Mouse (Mus musculus): ENCODE data around the gene Flt3l.
A peak's percentile ranks its signal among the peaks of the same experiment; 100 is the strongest.
"Not testable (repeated sequence)": the region's sequence is repeated elsewhere in the genome, so short reads cannot be mapped to it uniquely, and the experiment has no call there.

The Flt3l gene

DNA sequence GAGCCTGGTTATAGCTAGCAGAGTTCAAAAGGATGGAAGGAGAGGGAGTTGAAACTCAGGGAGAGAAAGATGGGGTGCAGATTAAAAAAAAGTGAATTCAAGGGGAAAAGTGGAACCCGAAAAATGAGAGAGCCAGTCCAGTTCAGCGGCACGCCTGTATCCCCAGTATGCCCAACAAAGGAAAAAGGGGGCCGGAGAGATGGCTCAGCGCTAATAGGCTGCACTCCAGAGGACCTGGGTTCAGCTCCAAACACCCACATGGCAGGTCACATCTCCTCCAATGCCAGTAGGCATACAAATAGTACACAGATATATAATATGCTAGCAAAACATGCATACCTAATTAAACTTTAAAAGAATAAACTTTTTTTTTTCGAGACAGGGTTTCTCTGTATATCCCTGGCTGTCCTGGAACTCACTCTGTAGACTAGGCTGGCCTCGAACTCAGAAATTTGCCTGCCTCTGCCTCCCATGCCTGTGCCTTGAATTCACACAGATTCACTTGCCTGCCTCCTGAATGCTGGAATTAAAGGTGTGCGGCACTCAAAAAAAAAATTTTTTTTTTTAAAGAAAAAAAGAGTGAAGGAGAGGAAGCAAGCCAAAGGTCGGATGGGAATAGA lies 26.9 kb upstream of the Flt3l start:
- DNase-seq, result no peak

DNA sequence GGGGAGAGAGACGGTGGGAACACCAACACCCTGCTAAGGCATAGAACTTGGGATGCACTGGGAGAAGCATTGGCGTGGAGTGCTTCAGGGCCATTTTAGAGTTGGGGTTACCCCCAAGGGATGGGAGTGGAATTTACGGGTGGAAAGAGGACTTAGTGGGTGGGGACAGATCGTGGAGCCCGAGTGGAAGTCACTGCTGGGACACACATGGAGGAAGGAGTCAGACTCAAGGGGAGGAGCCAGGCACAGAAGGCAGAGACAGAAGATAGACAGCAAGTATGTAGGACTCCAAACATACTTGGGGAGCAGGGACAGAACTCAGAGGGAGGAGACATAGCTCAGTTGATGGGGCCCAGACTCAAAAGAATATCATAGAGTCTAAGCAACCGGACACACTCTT lies 26.3 kb upstream of the Flt3l start:
- no peak for DNase-seq

DNA sequence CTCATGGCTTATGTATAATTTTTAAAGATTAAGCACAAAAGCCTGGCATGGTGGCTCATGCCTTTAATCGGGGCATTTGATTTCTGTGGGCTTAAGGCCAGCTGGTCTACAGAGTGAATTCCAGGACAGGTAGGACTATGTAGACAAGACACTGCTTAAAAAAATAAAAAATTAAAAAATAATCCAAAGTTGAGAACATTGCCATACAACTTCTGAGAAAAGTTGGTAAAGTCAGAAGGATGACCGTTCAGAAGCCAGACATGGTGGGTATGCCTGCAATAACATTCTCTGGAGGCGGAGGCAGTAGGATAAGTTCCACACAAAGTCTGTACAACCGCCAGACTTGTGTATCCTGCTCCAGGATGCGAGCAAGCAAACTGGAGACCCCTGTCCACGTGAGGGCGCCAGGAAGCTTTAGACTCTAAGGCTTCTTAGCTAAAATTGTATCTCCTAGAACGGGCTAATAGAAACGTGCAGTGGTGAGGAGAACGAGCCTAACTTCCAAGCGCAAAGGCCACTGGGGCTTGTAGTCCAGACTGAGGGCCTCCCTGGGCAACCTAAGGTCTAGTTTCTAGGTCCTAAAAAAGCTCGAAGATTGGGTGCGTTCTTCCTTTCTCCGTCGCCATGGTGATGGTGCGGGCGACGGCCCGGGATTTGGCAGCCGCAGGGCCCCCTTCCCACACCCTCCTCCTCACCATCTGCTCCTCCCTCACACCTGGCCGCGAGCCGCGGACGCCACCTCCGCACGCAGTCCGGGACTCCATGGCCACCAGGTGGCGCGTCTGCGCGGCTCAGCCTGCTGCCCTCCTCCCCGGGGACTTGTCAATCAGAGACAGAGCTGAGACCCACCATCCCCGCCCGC lies 25.6 kb upstream of the Flt3l start:
- DNase-seq, result peak; percentile 90 to 92

- no peak for DNase-seq
Measured at GRCm38 (mm10) chr7:45160866-45161265, 24.6 kb upstream of the Flt3l start.

- DNase-seq, result no peak
Measured at GRCm38 (mm10) chr7:45160316-45160800, 24.1 kb upstream of the Flt3l start.

DNA sequence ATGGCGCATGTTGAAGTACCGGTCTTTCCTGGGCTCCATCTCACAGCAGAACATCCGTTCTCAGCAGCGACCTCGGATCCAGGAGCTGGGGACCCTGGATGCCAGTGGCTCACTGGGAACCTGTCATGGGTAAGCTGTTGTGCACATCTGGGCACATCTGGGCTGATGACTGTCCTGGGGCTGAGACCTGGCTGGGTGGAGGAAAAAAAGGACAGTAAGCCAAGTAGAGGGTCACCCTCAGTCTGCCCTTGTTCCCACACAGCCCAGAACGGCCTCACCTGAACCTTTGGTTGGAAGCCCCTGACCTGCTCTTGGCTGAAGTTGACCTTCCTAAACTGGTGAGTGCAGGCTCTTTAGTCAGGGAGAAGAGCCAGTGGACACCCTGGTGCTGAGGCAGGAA lies 22.8 kb upstream of the Flt3l start:
- no peak for DNase-seq

DNA sequence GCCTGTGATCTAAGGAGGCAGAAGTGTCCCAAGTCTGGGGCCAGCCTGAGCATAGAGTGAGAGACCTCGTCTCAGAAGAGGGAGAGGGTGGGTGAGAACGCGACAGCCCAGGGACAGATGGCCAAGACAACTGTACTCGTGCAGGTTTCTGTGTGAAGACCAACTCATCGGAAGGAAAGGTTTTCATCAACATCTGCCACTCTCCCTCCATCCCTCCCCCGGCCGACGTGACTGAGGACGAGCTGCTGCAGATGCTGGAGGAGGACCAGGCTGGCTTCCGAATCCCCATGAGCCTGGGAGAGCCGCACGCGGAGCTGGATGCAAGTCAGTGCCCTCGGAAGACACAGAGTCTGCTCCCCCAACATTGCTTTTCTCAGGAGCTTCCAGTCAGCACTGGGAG lies 21.2 kb upstream of the Flt3l start:
- DNase-seq, result no peak

- no peak for DNase-seq
Measured at GRCm38 (mm10) chr7:45156206-45156605, 20.0 kb upstream of the Flt3l start.

GRCm38 (mm10) chr7:45155590-45155989 lies 19.4 kb upstream of the Flt3l start:
- DNase-seq, result no peak

GRCm38 (mm10) chr7:45154993-45155514 lies 18.8 kb upstream of the Flt3l start:
- DNase-seq, result peak; percentile 36 to 64

DNA sequence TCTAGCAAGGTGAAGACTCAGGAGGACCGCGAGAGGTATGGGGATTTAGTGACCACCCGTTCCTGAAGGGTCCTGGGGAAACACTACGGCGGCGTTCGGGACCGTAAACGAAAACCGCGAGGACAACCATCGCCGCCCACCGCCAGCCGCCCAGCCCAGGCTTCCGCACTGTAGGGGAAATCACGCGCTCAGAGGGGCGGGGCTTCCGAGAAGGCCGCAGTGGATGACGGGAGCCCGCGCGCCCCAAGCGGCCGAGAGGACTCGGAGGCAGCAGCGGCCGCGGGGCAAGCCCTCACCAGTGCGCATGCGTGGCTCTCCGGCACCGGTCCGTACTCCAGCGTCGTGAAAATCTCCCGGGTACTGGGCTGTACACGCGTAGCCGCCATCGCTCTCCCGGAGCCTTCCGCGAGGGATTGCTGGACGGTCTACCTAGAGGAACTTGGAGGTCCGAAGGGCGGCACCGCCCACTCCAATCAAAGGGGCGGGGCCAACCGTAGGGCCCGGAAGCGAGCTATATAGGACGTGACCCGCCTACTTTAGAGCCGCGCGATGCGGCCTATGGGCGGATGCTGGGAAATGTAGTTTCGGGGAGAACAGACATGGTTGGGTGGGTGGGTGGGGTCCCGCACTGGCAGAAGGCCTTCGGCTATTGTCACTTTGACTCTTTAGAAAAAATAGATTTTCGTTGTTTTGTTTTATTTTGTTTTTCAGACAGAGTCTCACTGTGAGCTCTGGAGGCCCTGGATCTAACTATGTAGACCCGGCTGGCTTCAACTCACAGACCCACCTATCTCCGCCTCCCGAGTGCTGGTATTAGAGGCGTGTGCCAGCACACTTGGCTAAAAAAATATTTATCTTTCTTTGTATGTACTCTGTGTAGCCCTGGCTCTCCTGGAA lies 18.1 kb upstream of the Flt3l start, which contains the start of the genes Pih1d1 and Aldh16a1:
TSS of gene Pih1d1 (plus strand) at position 208 of the 897 bp plus-strand sequence.
TSS of gene Aldh16a1 (minus strand) at position 489 of the 897 bp plus-strand sequence.
- peak; percentile 97 to 98 for DNase-seq

- DNase-seq, result no peak
Measured at GRCm38 (mm10) chr7:45153586-45153985, 17.4 kb upstream of the Flt3l start.

GRCm38 (mm10) chr7:45153052-45153451 lies 16.8 kb upstream of the Flt3l start:
- DNase-seq, result not testable (repeated sequence)

DNA sequence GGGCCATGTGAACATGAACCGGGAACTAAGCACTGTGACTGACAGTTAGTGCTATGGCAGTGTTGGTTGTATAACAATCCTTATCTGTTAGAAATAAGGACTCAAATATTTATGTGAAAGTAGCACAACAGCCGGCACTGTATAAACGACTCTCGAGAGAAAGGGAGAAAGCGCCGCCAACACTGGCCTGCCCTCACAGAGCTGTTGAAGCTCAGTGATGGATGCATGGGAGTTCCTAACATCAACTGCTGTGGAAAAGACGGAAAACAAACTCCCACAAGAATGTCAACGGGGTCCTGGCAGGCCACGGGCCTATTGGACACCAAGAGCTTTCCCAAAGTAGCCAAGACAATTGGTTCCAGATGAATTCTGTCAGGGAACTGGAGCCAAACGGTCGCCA lies 15.1 kb upstream of the Flt3l start:
- DNase-seq, result no peak

GRCm38 (mm10) chr7:45150321-45150720 lies 14.1 kb upstream of the Flt3l start:
- DNase-seq, result no peak

- no peak for DNase-seq
Measured at GRCm38 (mm10) chr7:45149545-45149944, 13.3 kb upstream of the Flt3l start.

GRCm38 (mm10) chr7:45148534-45149098 lies 12.4 kb upstream of the Flt3l start:
- DNase-seq, result no peak

DNA sequence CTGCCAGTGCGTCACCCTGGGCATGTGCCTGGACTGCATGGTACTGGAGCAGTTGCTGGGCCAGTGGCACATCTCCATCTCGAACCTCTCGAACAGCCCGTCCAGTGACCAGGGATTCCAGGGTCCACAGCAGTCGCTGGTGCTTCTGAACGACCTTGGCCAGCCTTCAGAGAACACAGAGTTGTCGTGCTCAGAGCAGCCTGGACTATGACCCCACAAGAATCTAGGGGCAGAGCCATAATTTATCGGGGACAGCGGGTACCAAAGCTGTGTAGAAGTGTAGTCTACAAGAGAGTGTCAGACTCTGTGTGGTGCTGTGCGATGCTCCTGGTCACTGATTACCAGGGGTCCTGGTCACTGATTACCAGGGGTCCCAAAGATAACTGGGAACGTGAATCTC lies 11.7 kb upstream of the Flt3l start:
- DNase-seq, result no peak

- DNase-seq, result no peak
Measured at GRCm38 (mm10) chr7:45147267-45147666, 11.0 kb upstream of the Flt3l start.

GRCm38 (mm10) chr7:45145460-45145859 lies 9.2 kb upstream of the Flt3l start:
- no peak for DNase-seq

DNA sequence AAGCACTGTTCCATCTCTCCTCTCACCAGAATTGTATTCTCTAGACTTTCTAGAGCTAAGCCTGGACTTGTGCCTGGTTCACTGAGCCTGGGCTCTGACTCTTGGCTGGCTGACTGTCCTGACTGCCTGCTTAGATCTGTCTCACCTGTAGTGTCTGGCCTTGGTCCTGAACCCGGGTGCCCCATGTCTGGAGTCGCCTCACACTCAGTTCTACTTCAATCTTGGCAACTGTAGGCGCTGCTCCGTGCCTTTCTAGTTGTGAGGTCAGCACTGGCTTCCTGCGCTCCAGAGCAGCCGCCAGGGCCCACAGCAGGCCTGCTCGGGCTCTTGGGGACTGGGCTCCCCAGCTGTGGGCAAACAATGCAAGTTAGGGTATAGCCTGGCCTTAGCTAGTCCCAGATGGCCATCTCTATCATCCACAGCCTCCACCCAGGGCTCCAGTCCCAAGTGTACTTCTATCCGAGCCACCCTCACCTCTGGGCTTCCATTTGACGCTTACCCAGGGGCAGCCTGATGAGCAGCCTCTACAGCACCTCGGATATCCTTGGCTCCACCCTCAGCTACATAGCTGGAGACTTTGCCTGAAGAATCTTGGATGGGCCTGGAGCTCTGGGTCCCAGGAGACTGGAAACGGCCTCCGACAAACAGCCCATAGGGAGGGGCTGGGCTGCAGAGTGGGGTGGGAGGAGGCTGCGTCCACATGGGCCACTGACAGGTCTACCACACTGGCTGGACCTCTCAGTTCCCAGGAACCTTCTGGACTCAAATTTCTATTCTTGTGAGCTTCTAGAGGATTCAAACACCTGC lies 8.3 kb upstream of the Flt3l start:
- DNase-seq, result no peak

Measured in thymus, postnatal 36 days (tissue).